Mouse (Mus musculus) small intestine, adult 2 months (tissue): ENCODE data around the gene Napa. TPM values are rescaled to one million over a fixed set of nuclear protein-coding genes. Genes with fewer than 3 reads are reported as not detected.

Experiments used
- H3K27ac ChIP-seq: fragments of 200-500 bp; 2 replicates; pipeline ENCODE4 v1.5.1; 2012; ENCODE audit warnings: low read depth, low read length, control low read depth, inconsistent platforms; ENCODE audit not compliant: insufficient read depth
- H3K27me3 ChIP-seq: fragments of 200-500 bp; 2 replicates; pipeline ENCODE4 v1.6.1; 2012; ENCODE audit warnings: mild to moderate bottlenecking, moderate library complexity, low read length, inconsistent platforms; ENCODE audit not compliant: control insufficient read depth, insufficient read depth
- H3K36me3 ChIP-seq: fragments of 200-500 bp; 2 replicates; pipeline ENCODE4 v1.6.1; 2012; ENCODE audit warnings: mild to moderate bottlenecking, low read length, control low read depth, inconsistent platforms; ENCODE audit not compliant: control insufficient read depth, insufficient read depth
- H3K4me1 ChIP-seq: fragments of 200-500 bp; 2 replicates; pipeline ENCODE4 v1.6.1; 2012; ENCODE audit warnings: low read length, inconsistent platforms, mixed read lengths; ENCODE audit not compliant: control insufficient read depth, insufficient read depth, insufficient read length
- H3K4me3 ChIP-seq: fragments of 200-500 bp; 2 replicates; pipeline ENCODE4 v1.5.1; 2012; ENCODE audit warnings: low read depth, mild to moderate bottlenecking, control low read depth, inconsistent platforms, low read length, moderate library complexity
- CTCF ChIP-seq: fragments of 200-500 bp; IDR thresholded peaks from 2 replicates; pipeline ENCODE4 v1.5.1; 2012; ENCODE audit warnings: low read depth, mild to moderate bottlenecking, control low read depth, inconsistent platforms, low read length, moderate library complexity, mixed read lengths; ENCODE audit not compliant: insufficient replicate concordance, insufficient read length; ENCODE audit errors: extremely low read depth
- POLR2A ChIP-seq: fragments of 200-500 bp; IDR thresholded peaks from 2 replicates; pipeline ENCODE4 v1.6.1; 2012; ENCODE audit warnings: low read depth, mild to moderate bottlenecking, control low read depth, inconsistent platforms, low read length, moderate library complexity
- WGBS: fragments of 180-500 bp; shearing (Covaris S2); methylation state at CpG from one replicate; pipeline ENCODE4 v1.1.7; 2018; 5-methylcytosine and 5-hydroxymethylcytosine counted together
- polyA plus RNA-seq: library from polyadenylated mRNA; depleted of rRNA; stranded (reverse); fragments of >200 nt; gene quantifications from 2 replicates; pipeline ENCODE4 v1.2.3, GENCODE M21; 2012; rRNA removed

Napa gene
- 82.7 and 139 TPM in 2 replicates for polyA plus RNA-seq

- TF ChIP-seq POLR2A (peak; percentile 95; the same call in 1 of the 2 replicates), CTCF (peak; percentile 31; the same call in 1 of the 2 replicates)
- H3K4me1 ChIP-seq, result peaks cover 10% of the 10 kb centered on the region
- no peaks in the 10 kb centered on the region for H3K27me3 ChIP-seq
- WGBS, result under 1% methylated on average over 68 of the region's 68 CpGs
- peaks cover 9% of the 10 kb centered on the region for H3K36me3 ChIP-seq
- peak within 1 kb of the TSS; percentile 72 for H3K27ac ChIP-seq
- H3K4me3 ChIP-seq, result peak within 1 kb of the TSS; percentile 74
Measured at GRCm38 (mm10) chr7:16098021-16099017, at the start of gene Napa. Gene Napa, plus strand, starts transcription at chr7:16098458.

GRCm38 (mm10) chr7:16048675-16049575 is 49.3 kb upstream of the Napa start:
- peak overlapping the region; percentile 78 for H3K27ac ChIP-seq
- H3K4me3 ChIP-seq, result peak overlapping the region; percentile 79
- 2% methylated on average over 36 of the region's 36 CpGs for WGBS
- H3K4me1 ChIP-seq, result peaks cover 25% of the 10 kb centered on the region
- no peaks in the 10 kb centered on the region for H3K36me3 ChIP-seq
- no peaks in the 10 kb centered on the region for H3K27me3 ChIP-seq
- no peak for TF ChIP-seq CTCF
- no peak for TF ChIP-seq POLR2A

GRCm38 (mm10) chr7:16049576-16049915 is 48.7 kb upstream of the Napa start:
- peaks cover 19% of the 10 kb centered on the region; the same call in 1 of the 2 replicates for H3K4me1 ChIP-seq

GRCm38 (mm10) chr7:16050600-16050999 is 47.7 kb upstream of the Napa start:
- 72% methylated on average over 3 of the region's 3 CpGs for WGBS
- Histone ChIP-seq H3K27me3 (no peaks in the 10 kb centered on the region), H3K27ac (no peak overlapping the region), H3K4me1 (peaks cover 9% of the 10 kb centered on the region; the same call in 1 of the 2 replicates), H3K36me3 (no peaks in the 10 kb centered on the region), H3K4me3 (no peak overlapping the region)
- TF ChIP-seq POLR2A, result no peak
- no peak for TF ChIP-seq CTCF

More at GRCm38 (mm10) chr7:16049576-16049915, 48.7 kb upstream of the Napa start:
- H3K36me3 ChIP-seq, result no peaks in the 10 kb centered on the region
- H3K4me3 ChIP-seq, result peak overlapping the region; percentile 79; the same call in 1 of the 2 replicates
- TF ChIP-seq CTCF (no peak), POLR2A (no peak)
- WGBS, result 42% methylated on average over 7 of the region's 7 CpGs
- H3K27me3 ChIP-seq, result no peaks in the 10 kb centered on the region
- H3K27ac ChIP-seq, result peak overlapping the region; percentile 78

- Histone ChIP-seq H3K27me3 (no peaks in the 10 kb centered on the region), H3K4me1 (peaks cover 10% of the 10 kb centered on the region; the same call in 1 of the 2 replicates), H3K36me3 (no peaks in the 10 kb centered on the region), H3K27ac (peak overlapping the region; percentile 70), H3K4me3 (peak overlapping the region; percentile 63)
- under 1% methylated on average over 19 of the region's 19 CpGs for WGBS
- no peak for TF ChIP-seq POLR2A
- peak; percentile 83; the same call in 1 of the 2 replicates for TF ChIP-seq CTCF
Measured at GRCm38 (mm10) chr7:16051883-16052595, 46.2 kb upstream of the Napa start.

- under 1% methylated on average over 24 of the region's 24 CpGs for WGBS
Measured at GRCm38 (mm10) chr7:16052684-16053083, 45.6 kb upstream of the Napa start.

More at GRCm38 (mm10) chr7:16052684-16053083, 45.6 kb upstream of the Napa start:
- H3K27ac ChIP-seq, result peak overlapping the region; percentile 70
- no peaks in the 10 kb centered on the region for H3K27me3 ChIP-seq
- peak overlapping the region; percentile 63 for H3K4me3 ChIP-seq
- TF ChIP-seq CTCF (no peak), POLR2A (peak; percentile 58; the same call in 1 of the 2 replicates)
- no peaks in the 10 kb centered on the region for H3K36me3 ChIP-seq
- peaks cover 14% of the 10 kb centered on the region; the same call in 1 of the 2 replicates for H3K4me1 ChIP-seq
